Mouse (Mus musculus): ENCODE measurements around the gene Aadat. TPM values are rescaled to one million over a fixed set of nuclear protein-coding genes. Genes with fewer than 3 reads are reported as not detected.
A peak's percentile ranks its signal among the peaks of the same experiment; 100 is the strongest.

The Aadat gene
- total and polyA plus RNA-seq, 2 experiments from 2014 or later, result 1.3 to 2.2 TPM

GRCm38 (mm10) chr8:60594761-60595160 lies 89.0 kb downstream of the Aadat start:
- no peak overlapping the region for H3K9ac ChIP-seq
- H3K27me3 ChIP-seq (ENCODE audit: insufficient read depth, low read length), result no peaks in the 10 kb centered on the region
- WGBS, result 71% methylated on average over 3 of the region's 3 CpGs
- peak; percentile 32 for TF ChIP-seq CTCF (IDR thresholded peaks at IDR 0.05; ENCODE audit: low read depth)
- no peaks in the 10 kb centered on the region for H3K36me3 ChIP-seq (ENCODE audit: insufficient read depth)
- H3K9me3 ChIP-seq (ENCODE audit: low read length), result no peaks in the 10 kb centered on the region
- ATAC-seq (no peak), DNase-seq (no peak)
- no peak overlapping the region for H3K4me3 ChIP-seq (ENCODE audit: low read depth, low read length)
- no peak overlapping the region for H3K27ac ChIP-seq (ENCODE audit: low read depth, low read length)
- no peaks in the 10 kb centered on the region for H3K4me1 ChIP-seq (ENCODE audit: insufficient read depth)
- H3K4me2 ChIP-seq (ENCODE audit: low read depth), result no peak overlapping the region

Other genes with a start within 250 kb of the Aadat start
- gene Gm10283, start 2.7 kb upstream of the Aadat start, total RNA-seq (2014; rRNA removed), result not detected in 2 replicates
- gene Gm10283, start 2.7 kb upstream of the Aadat start, polyA plus RNA-seq (2015; fragmentation: Nextera tagmentation; extraction: Ambion mirVana), result not detected in 2 replicates
- gene Mfap3l, start 126.9 kb downstream of the Aadat start, total RNA-seq (2014; rRNA removed), result 8.0 and 9.1 TPM in 2 replicates
- gene Mfap3l, start 126.9 kb downstream of the Aadat start, polyA plus RNA-seq (2015; fragmentation: Nextera tagmentation; extraction: Ambion mirVana), result 1.3 and 2.4 TPM in 2 replicates